Mouse (Mus musculus) erythroblast, embryonic 14.5 days (primary cell): ENCODE measurements at regions not wholly inside any gene's neighbourhood (a gene's known extent, or its start where the extent isn't known, plus 50 kb on each side); places are given as distances from the start of the nearest gene placed in this dataset.

Experiments
- GATA1 ChIP-seq: IDR thresholded peaks from 2 replicates; pipeline ENCODE4 v1.6.1; 2012; ENCODE audit warnings: low read length, inconsistent platforms, mixed read lengths
- TAL1 ChIP-seq: IDR thresholded peaks from 3 replicates; pipeline ENCODE4 v1.6.1; 2012; ENCODE audit warnings: low read length, inconsistent platforms, mixed read lengths

- TF ChIP-seq TAL1 (no peak), GATA1 (no peak)
Observed at GRCm38 (mm10) chr12:25982545-25982944, 432.5 kb downstream of the Rnf144a start.
